Mouse (Mus musculus) lung, postnatal 0 days (tissue): Measurements from ENCODE around the gene Kcnq5.

Source experiments
- CTCF ChIP-seq: IDR thresholded peaks from 2 replicates; pipeline ENCODE4 v1.5.1; 2016; ENCODE audit warnings: antibody characterized with exemption, mild to moderate bottlenecking
- EP300 ChIP-seq: IDR thresholded peaks from 2 replicates; pipeline ENCODE4 v1.6.1; 2016; ENCODE audit warnings: antibody characterized with exemption, mild to moderate bottlenecking, control low read depth

DNA sequence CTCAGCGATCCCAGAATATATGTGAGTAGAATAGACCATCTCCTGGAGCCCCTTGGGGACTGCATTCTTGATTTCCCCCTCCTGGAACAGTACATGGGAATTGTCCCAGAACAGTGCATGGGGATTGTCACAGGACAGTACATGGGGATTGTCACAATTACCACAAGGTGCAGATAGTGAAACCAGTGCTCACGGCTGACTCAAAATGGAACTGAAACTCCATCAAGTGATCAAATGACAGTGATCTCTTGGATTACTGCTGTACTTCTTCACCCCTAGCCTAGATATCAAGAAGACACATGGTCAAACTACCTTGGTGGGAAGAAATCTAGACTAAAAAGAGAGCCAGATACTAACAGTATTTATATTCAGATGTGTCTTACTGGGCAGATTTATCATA lies 536.1 kb downstream of the Kcnq5 start:
- TF ChIP-seq CTCF (no peak), EP300 (no peak)
